Mouse (Mus musculus) thymus, adult 2 months (tissue): ENCODE data around the gene Zscan4c.
"Not testable (repeated sequence)": the region's sequence is repeated elsewhere in the genome, so short reads cannot be mapped to it uniquely, and the experiment has no call there.

Experiments
- CTCF ChIP-seq: fragments of 200-500 bp; IDR thresholded peaks from 2 replicates; pipeline ENCODE4 v1.5.1; 2012; ENCODE audit warnings: mild to moderate bottlenecking, control low read depth, low read length, moderate library complexity, borderline replicate concordance; ENCODE audit not compliant: control insufficient read depth, poor library complexity, insufficient read depth; ENCODE audit errors: extremely low read depth
- POLR2A ChIP-seq: fragments of 200-500 bp; IDR thresholded peaks from 2 replicates; pipeline ENCODE4 v1.6.1; 2012; ENCODE audit warnings: mild to moderate bottlenecking, low read length, control low read depth, moderate library complexity; ENCODE audit not compliant: control insufficient read depth, poor library complexity, insufficient read depth; ENCODE audit errors: extremely low read depth

- TF ChIP-seq POLR2A, CTCF: not testable (repeated sequence)
Observed at GRCm38 (mm10) chr7:11005445-11005844, at the start of gene Zscan4c.
